Mouse (Mus musculus) gastrocnemius, adult 18-20 months (tissue): ENCODE results near the gene Drg1. TPM values are rescaled to one million over a fixed set of nuclear protein-coding genes. Genes with fewer than 3 reads are reported as not detected.
A peak's percentile ranks its signal among the peaks of the same experiment; 100 is the strongest.
"Not testable (repeated sequence)": the region's sequence is repeated elsewhere in the genome, so short reads cannot be mapped to it uniquely, and the experiment has no call there.

Experiments
- DNase-seq: peaks from one replicate; pipeline ENCODE4 v3.0.0; 2021; ENCODE audit warnings: low spot score
- total RNA-seq, 2 experiments: library from RNA; stranded (reverse); gene quantifications; 2 replicates each; pipeline ENCODE4 v1.2.3; 2021

The Drg1 gene
- total RNA-seq, 2 experiments from 2014 or later = 44.5 to 45.0 TPM

GRCm38 (mm10) chr11:3140967-3141535 lies 125.2 kb downstream of the Drg1 start:
- not testable (repeated sequence) for DNase-seq

GRCm38 (mm10) chr11:3138323-3138722 lies 127.9 kb downstream of the Drg1 start:
- peak; percentile 48 for DNase-seq

Other genes with a start within 250 kb of the Drg1 start
- 10 to 100 TPM in 1 of 2 experiments, 1 to 10 TPM in 1; 9.8 to 12.4 TPM for gene Sfi1, start 73.0 kb downstream of the Drg1 start, total RNA-seq
- 10 to 100 TPM; 32.9 to 38.2 TPM for gene Eif4enif1, start 64.0 kb downstream of the Drg1 start, total RNA-seq
- gene Patz1, start 22.5 kb upstream of the Drg1 start, total RNA-seq = 10 to 100 TPM; 11.3 to 12.7 TPM
- 10 to 100 TPM; 27.2 to 30.8 TPM for gene Pik3ip1, start 64.0 kb upstream of the Drg1 start, total RNA-seq
- gene Limk2, start 142.8 kb upstream of the Drg1 start, total RNA-seq = 10 to 100 TPM; 10.4 to 12.1 TPM
- gene Rnf185, start 185.9 kb upstream of the Drg1 start, total RNA-seq = 10 to 100 TPM; 14.4 to 19.0 TPM
- gene Pla2g3, start 221.9 kb upstream of the Drg1 start, total RNA-seq = not detected
- 1 to 10 TPM; 2.4 to 2.9 TPM for gene Inpp5j, start 238.4 kb upstream of the Drg1 start, total RNA-seq
- gene Selenom, start 248.3 kb upstream of the Drg1 start, total RNA-seq = 10 to 100 TPM in 1 of 2 experiments, 1 to 10 TPM in 1; 9.6 to 14.6 TPM